Mouse (Mus musculus): ENCODE measurements at regions not wholly inside any gene's neighbourhood (a gene's known extent, or its start where the extent isn't known, plus 50 kb on each side); places are given as distances from the start of the nearest gene placed in this dataset.

DNA sequence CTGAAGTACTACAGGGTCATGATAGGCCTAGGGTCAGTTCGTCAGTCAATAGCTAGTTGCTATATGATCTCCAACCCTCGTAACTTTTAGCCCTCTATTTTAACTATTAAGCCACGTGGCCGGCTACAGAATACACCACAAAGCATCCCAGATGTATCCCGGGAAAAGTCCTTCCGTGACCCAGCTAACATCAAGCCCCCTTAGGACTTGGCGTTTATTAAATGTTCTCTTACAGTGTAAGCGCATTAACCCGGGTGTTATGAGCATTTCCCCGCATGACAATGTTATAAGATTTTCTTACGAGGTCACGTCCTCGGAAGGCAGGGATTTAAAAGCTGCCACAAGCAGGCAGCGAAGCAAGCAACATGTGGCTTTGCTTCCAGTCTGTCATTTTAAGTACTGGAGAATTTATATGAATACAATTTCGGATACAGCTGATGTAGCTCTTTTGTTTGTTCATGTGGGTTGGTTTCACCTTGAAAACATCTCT is 135.1 kb upstream of the Frg1 start:
- Histone ChIP-seq H3K4me3 (ENCODE audit: control insufficient read depth, low read depth, low read length) (no peak overlapping the region), H3K36me3 (ENCODE audit: control insufficient read depth, insufficient read depth, low read length) (no peaks in the 10 kb centered on the region), H3K4me1 (ENCODE audit: control insufficient read depth, insufficient read depth, low read length) (peaks cover 2% of the 10 kb centered on the region), H3K27me3 (ENCODE audit: control insufficient read depth, insufficient read depth, low read length) (no peaks in the 10 kb centered on the region), H3K27ac (ENCODE audit: control insufficient read depth, insufficient read depth, low read depth, low read length) (no peak overlapping the region)
- TF ChIP-seq CTCF (IDR thresholded peaks at IDR 0.05; ENCODE audit: control insufficient read depth, insufficient read depth, insufficient replicate concordance, low read depth, low read length) (no peak), POLR2A (IDR thresholded peaks at IDR 0.05; ENCODE audit: control insufficient read depth, low read depth, low read length) (no peak)

DNA sequence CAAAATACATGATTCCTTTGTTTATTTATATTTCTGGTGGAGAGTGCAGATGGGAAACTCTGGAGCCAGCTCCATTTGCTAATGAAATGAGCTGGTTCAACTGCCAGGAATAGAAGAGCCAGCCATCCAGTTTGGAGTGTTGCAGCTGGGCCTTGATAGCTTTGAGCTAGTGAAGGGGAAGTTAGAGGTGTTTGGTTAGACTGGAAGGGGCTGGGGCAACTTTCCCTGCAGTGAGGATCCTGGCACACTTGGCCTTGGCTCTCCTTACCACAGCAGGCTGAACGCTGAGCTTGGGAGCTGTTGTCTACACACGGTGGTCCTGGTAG is 133.2 kb upstream of the Frg1 start:
- Histone ChIP-seq H3K27me3 (ENCODE audit: control insufficient read depth, insufficient read depth, low read length) (no peaks in the 10 kb centered on the region), H3K4me1 (ENCODE audit: control insufficient read depth, insufficient read depth, low read length) (peaks cover 2% of the 10 kb centered on the region), H3K36me3 (ENCODE audit: control insufficient read depth, insufficient read depth, low read length) (no peaks in the 10 kb centered on the region), H3K27ac (ENCODE audit: control insufficient read depth, insufficient read depth, low read depth, low read length) (no peak overlapping the region), H3K4me3 (ENCODE audit: control insufficient read depth, low read depth, low read length) (peak overlapping the region; percentile 12)
- TF ChIP-seq POLR2A (IDR thresholded peaks at IDR 0.05; ENCODE audit: control insufficient read depth, low read depth, low read length) (no peak), CTCF (IDR thresholded peaks at IDR 0.05; ENCODE audit: control insufficient read depth, insufficient read depth, insufficient replicate concordance, low read depth, low read length) (no peak)

DNA sequence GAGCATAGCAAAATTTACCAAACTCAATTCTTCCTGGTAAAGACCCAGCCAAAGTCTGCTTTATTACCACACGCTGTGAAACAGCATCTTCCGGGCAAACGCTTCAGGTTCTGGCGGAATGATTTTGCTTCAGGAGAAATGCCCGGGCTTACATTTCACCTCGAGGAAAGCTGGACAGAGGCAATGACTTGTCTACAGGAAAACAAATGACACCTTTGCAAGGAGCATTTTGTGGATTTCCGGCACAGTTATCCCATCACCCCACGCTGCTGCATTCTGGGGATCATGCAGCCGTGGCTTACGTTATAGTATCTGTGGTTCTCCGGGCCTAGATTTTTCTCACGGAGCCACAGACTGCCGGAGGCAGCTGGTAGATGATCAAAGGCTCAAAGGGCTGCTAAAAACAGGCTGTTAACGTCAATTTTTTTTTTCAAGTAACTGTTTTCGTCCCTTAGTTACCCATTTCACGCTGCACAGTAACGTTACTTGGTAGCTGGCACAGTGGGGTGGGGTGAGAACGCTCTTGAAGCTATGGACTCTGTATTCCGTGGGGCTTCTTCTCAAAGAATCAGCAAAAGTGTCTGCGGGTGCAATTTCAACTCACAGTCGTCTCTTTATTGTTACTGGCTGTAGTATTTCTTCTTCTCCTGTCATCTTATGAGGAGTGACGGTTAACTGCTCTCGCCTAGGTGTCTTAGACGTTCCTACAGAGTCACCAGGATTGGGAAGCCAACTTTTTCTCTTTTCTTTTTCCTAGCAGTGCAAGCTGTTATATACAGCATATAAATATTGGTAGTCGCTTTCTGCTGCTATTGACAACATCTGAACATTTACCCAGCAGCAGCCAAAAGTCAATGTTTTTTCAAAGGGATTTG is 132.6 kb upstream of the Frg1 start:
- no peak for TF ChIP-seq CTCF (IDR thresholded peaks at IDR 0.05; ENCODE audit: control insufficient read depth, insufficient read depth, insufficient replicate concordance, low read depth, low read length)
- TF ChIP-seq POLR2A (IDR thresholded peaks at IDR 0.05; ENCODE audit: control insufficient read depth, low read depth, low read length): no peak
- Histone ChIP-seq H3K27me3 (ENCODE audit: control insufficient read depth, insufficient read depth, low read length) (no peaks in the 10 kb centered on the region), H3K36me3 (ENCODE audit: control insufficient read depth, insufficient read depth, low read length) (no peaks in the 10 kb centered on the region), H3K27ac (ENCODE audit: control insufficient read depth, insufficient read depth, low read depth, low read length) (peak overlapping the region; percentile 77), H3K4me3 (ENCODE audit: control insufficient read depth, low read depth, low read length) (peak overlapping the region; percentile 82), H3K4me1 (ENCODE audit: control insufficient read depth, insufficient read depth, low read length) (peaks cover 2% of the 10 kb centered on the region)

DNA sequence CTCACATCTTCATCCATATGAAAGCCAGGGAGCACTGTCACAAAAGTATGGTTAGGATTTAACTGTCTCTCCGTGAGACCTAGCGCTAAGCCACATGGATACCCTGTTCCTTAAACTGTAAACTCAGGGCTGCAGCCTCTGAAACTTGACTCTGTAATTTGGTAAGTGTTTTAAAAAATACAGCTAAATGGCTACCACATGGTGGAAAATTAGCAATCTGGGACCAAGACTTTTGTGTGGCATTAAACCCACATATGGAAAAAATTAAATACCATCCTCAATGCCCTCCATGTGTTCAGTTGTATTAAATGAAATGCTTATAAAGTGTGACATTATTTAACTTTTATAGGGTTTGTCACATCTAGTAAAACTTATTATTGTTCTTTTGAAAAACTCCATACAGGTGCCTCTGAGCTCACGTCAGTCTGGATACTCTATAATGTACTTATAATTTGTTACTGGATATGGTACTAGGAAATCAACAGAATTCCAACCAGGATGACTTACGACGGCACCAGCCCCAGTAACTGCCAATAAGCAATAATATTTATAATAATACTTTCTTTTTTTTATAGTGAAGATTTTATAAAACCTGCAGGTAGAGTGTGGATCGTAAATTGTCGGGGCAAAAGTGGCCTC is 131.0 kb upstream of the Frg1 start:
- Histone ChIP-seq H3K27me3 (ENCODE audit: control insufficient read depth, insufficient read depth, low read length) (no peaks in the 10 kb centered on the region), H3K36me3 (ENCODE audit: control insufficient read depth, insufficient read depth, low read length) (no peaks in the 10 kb centered on the region), H3K27ac (ENCODE audit: control insufficient read depth, insufficient read depth, low read depth, low read length) (no peak overlapping the region), H3K4me3 (ENCODE audit: control insufficient read depth, low read depth, low read length) (no peak overlapping the region), H3K4me1 (ENCODE audit: control insufficient read depth, insufficient read depth, low read length) (peaks cover 2% of the 10 kb centered on the region)
- TF ChIP-seq POLR2A (IDR thresholded peaks at IDR 0.05; ENCODE audit: control insufficient read depth, low read depth, low read length) (no peak), CTCF (IDR thresholded peaks at IDR 0.05; ENCODE audit: control insufficient read depth, insufficient read depth, insufficient replicate concordance, low read depth, low read length) (no peak)

DNA sequence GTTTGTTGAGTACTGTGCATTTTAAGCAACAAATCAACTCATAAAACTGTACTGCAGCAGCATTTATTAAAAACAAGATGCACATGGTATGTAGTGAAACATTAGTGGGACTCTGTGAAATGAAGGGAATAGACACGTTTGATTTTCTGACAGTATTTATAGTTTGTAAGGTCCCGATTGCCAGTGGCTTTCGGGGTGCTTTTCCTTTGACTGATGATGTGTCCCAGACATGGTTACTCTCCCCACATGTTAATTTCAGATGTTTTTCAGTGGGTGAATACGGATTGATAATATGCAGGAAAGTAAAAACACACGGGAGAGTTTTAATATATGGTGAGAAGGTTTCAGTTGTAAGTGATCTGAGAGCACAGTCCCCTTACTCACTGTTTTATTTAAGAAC is 115.3 kb upstream of the Frg1 start:
- TF ChIP-seq CTCF (IDR thresholded peaks at IDR 0.05; ENCODE audit: control insufficient read depth, insufficient read depth, insufficient replicate concordance, low read depth, low read length) (no peak), POLR2A (IDR thresholded peaks at IDR 0.05; ENCODE audit: control insufficient read depth, low read depth, low read length) (no peak)
- Histone ChIP-seq H3K27me3 (ENCODE audit: control insufficient read depth, insufficient read depth, low read length) (no peaks in the 10 kb centered on the region), H3K36me3 (ENCODE audit: control insufficient read depth, insufficient read depth, low read length) (no peaks in the 10 kb centered on the region), H3K4me1 (ENCODE audit: control insufficient read depth, insufficient read depth, low read length) (no peaks in the 10 kb centered on the region), H3K27ac (ENCODE audit: control insufficient read depth, insufficient read depth, low read depth, low read length) (no peak overlapping the region), H3K4me3 (ENCODE audit: control insufficient read depth, low read depth, low read length) (no peak overlapping the region)

DNA sequence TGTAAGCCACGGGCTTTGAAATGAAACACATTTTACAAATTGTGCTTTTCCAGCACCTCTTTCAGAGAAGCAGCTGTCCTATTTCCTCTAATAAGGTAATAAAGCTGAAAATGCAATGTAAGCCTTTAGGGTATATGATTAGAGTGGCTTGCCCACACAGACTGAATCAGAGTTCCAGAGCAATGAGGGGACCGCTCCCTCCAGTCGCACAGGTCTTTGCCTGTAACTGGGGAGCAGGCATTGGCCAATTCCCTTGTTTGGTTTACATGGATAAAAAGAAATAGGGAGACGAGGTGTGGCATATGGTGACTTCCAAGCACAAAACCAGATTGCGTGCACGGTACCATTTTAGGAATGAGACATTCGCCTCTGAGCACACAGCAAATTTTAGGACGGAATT is 112.7 kb upstream of the Frg1 start:
- H3K4me1 ChIP-seq (ENCODE audit: control insufficient read depth, insufficient read depth, low read length): no peaks in the 10 kb centered on the region
- H3K36me3 ChIP-seq (ENCODE audit: control insufficient read depth, insufficient read depth, low read length): no peaks in the 10 kb centered on the region
- no peak overlapping the region for H3K27ac ChIP-seq (ENCODE audit: control insufficient read depth, insufficient read depth, low read depth, low read length)
- no peaks in the 10 kb centered on the region for H3K27me3 ChIP-seq (ENCODE audit: control insufficient read depth, insufficient read depth, low read length)
- TF ChIP-seq POLR2A (IDR thresholded peaks at IDR 0.05; ENCODE audit: control insufficient read depth, low read depth, low read length) (no peak), CTCF (IDR thresholded peaks at IDR 0.05; ENCODE audit: control insufficient read depth, insufficient read depth, insufficient replicate concordance, low read depth, low read length) (no peak)
- no peak overlapping the region for H3K4me3 ChIP-seq (ENCODE audit: control insufficient read depth, low read depth, low read length)

DNA sequence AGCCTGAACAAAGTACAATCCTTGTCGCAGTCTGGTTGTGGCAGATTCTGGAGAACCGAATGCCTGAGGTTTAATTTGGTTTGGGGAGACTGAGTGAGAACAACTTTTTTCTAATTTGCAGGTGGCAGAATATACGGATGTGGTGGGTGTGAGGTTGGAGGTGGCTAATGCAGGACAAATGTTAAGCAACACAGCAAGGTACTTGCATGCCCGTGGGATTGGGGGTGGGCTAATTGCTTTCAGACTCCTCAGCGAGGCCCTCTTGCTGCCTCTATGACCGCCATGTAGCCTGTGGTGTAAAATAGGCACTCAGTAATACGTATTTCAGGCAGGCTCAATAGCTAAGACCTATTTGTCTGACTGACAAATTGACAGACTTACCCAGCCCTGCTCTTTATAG is 109.4 kb upstream of the Frg1 start:
- no peaks in the 10 kb centered on the region for H3K36me3 ChIP-seq (ENCODE audit: control insufficient read depth, insufficient read depth, low read length)
- H3K27me3 ChIP-seq (ENCODE audit: control insufficient read depth, insufficient read depth, low read length): no peaks in the 10 kb centered on the region
- no peak overlapping the region for H3K27ac ChIP-seq (ENCODE audit: control insufficient read depth, insufficient read depth, low read depth, low read length)
- H3K4me3 ChIP-seq (ENCODE audit: control insufficient read depth, low read depth, low read length): peak overlapping the region; percentile 22; the same call in 1 of the 2 replicates
- H3K4me1 ChIP-seq (ENCODE audit: control insufficient read depth, insufficient read depth, low read length): no peaks in the 10 kb centered on the region
- TF ChIP-seq POLR2A (IDR thresholded peaks at IDR 0.05; ENCODE audit: control insufficient read depth, low read depth, low read length) (no peak), CTCF (IDR thresholded peaks at IDR 0.05; ENCODE audit: control insufficient read depth, insufficient read depth, insufficient replicate concordance, low read depth, low read length) (no peak)

Measured in testis, adult 2 months (tissue).